Mouse (Mus musculus): ENCODE results near the gene Rrh.
"Not testable (repeated sequence)": the region's sequence is repeated elsewhere in the genome, so short reads cannot be mapped to it uniquely, and the experiment has no call there.

Rrh gene

GRCm38 (mm10) chr3:129781435-129781834 lies 41.0 kb downstream of the Rrh start:
- DNase-seq (ENCODE audit: low spot score) = no peak

DNA sequence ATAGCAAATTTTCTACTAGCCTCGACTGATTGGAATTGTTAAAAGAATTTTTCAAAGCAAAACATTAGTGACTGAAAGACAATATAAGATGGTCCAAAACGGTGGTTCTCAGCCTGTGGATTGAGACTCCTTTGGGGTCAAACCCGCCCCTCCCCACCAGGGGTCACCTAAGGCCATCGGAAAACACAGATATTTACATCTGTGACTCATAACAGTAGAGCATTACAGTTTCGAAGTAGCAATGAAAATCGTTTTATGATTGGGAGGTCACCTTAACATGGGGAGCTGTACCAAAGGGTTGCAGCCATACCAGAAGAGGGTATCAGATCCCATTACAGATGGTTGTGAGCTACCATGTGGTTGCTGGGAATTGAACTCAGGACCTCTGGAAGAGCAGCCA lies 51.2 kb downstream of the Rrh start:
- no peak for DNase-seq (ENCODE audit: low spot score)

DNA sequence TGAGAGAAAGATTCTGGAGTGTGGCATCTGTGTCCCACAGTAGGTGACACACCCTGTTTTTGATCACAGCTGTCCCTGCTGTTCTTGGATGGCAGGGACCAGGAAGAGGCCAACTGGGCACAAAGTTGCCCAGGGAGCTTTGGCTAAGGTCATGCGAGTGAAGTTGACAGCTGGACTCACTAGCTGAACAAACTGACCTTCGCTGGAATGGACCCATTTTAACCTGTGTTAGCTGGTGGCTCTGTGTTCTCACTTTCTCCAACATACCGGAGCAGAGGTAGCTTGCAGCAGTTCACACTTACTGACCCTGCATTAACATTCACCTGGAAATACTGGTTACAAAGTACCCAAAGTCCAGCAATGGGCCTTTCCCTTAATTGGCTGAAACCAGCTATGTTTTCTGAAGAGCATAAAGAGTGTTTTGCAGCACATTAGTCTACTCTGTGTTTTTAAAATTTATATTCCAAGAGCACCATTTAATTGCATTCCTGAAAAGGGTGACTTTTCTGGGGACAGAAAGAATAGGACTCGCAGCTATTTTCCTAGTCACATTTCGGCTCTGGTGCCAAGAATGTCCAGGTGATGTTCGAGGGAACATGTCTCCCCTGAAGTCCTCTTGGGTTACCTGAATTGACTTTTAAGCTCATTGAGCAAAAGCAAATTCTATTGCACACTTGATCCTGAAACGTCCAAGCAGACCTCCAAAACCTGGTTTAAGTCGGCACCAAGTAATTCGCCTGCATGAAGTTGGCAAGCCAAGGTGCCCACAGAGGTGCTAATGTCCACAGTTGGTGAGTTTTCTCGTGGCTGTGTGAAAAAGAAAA lies 55.2 kb downstream of the Rrh start:
- no peak for DNase-seq (ENCODE audit: low spot score)

GRCm38 (mm10) chr3:129766106-129766505 lies 56.3 kb downstream of the Rrh start:
- DNase-seq (ENCODE audit: low spot score) = no peak

DNA sequence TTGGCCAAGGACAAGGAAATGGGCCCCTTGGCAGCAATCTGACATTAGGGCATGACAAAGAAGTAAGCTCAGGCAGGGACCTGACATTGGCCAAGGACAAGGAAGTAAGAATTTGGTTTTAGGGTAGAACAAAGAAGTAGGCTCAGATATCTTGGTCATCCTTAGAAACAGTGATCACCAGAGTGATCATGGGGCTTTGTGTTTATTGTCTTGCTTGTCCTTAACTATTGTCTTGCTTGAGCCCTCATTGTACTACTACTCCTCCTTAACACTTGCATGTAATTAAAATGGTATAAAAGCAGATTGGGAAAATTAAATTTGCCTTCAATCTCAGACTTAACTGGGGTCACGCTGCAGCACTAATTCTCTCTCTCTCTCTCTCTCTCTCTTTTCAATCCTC lies 64.8 kb downstream of the Rrh start:
- DNase-seq (ENCODE audit: low spot score) = not testable (repeated sequence)

DNA sequence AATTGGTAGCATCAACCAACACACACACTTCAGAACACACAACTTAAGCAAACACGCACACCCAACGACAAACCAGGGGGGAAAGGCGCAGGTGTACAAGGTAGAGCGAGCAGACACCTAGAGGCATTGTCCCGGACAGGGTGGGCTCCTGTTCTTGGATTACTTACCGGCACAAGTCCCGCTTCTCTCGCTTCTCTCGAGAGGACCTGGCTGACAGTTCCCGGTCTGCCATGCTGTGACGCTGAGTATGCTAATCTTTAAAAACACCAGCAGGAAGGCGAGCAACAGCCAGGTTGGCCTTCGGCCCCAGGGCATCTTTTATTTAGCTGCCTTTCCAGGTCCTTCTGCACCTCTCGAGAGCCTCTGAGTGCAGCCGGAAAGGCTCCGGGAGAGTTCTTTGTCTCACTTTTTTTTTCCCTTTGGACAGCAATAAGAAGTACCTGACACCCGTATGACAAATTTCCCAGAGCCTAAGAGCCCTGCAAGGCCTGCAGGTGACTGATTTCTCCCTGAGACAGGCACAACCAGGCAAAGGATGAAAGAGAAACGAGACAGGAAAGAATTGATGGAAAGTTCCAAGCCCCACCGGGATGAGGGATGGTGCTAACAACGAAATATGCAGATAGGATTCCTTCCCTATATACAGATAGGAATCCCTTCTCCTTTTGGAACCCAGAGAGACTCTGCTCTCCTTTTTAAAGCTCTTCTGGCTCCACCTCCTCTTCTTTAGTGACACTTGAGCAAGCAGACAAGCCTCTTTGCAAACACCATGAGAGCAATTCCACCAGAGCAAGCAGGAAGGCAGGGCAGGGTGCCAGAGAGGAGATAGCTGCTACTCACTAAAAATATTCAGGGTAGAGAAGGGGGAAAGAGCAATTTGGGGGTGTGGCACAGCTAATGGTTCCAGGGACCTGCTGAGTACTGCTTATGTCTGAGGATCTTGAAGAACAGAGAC lies 67.5 kb downstream of the Rrh start, which contains the start of gene Egf:
Gene Egf (minus strand): TSS at position 667 of the 955 bp plus-strand sequence.
- DNase-seq (ENCODE audit: low spot score) = peak; percentile 30
